Mouse (Mus musculus): ENCODE data around the gene Gm26620. TPM values are rescaled to one million over a fixed set of nuclear protein-coding genes. Genes with fewer than 3 reads are reported as not detected.

The Gm26620 gene
- polyA plus RNA-seq, 1 experiment from 2014 or later, result not detected

- Histone ChIP-seq H3K4me1 (replicated peaks; ENCODE audit: control insufficient read depth, insufficient read depth, low read length) (peaks cover 43% of the 10 kb centered on the region), H3K4me3 (ENCODE audit: low read depth, low read length) (no peak overlapping the region)
Observed at GRCm38 (mm10) chr1:170865406-170865805, 19.5 kb upstream of the Gm26620 start.

GRCm38 (mm10) chr1:170866992-170867690 is 17.7 kb upstream of the Gm26620 start:
- peaks cover 29% of the 10 kb centered on the region for H3K4me1 ChIP-seq (replicated peaks; ENCODE audit: control insufficient read depth, insufficient read depth, low read length)
- no peaks in the 10 kb centered on the region for H3K27me3 ChIP-seq (replicated peaks; ENCODE audit: control insufficient read depth, insufficient read depth, low read length)
- H3K9ac ChIP-seq (ENCODE audit: low read depth, low read length), result peak overlapping the region; percentile 90
- H3K4me2 ChIP-seq, result peak overlapping the region; percentile 77
- H3K27ac ChIP-seq (ENCODE audit: low read depth, low read length), result peak overlapping the region; percentile 82
- ATAC-seq (replicated peaks; ENCODE audit: low FRiP score) (peak; percentile 40; the same call in 1 of the 2 replicates), DNase-seq (ENCODE audit: low spot score) (peak; percentile 38)
- WGBS, result 2% methylated on average over 30 of the region's 30 CpGs
- peak overlapping the region; percentile 92 for H3K4me3 ChIP-seq (ENCODE audit: low read depth, low read length)
- no peaks in the 10 kb centered on the region for H3K9me3 ChIP-seq (ENCODE audit: control insufficient read depth, low read length)
- 0 out of 2 replicates have a peak, but pooled peaks cover 2% of the 10 kb centered on the region for H3K36me3 ChIP-seq (ENCODE audit: control insufficient read depth, insufficient read depth, low read length)

More at GRCm38 (mm10) chr1:170865406-170865805, 19.5 kb upstream of the Gm26620 start:
- DNase-seq (ENCODE audit: low spot score), result no peak
- H3K27me3 ChIP-seq (replicated peaks; ENCODE audit: control insufficient read depth, insufficient read depth, low read length), result no peaks in the 10 kb centered on the region
- peak overlapping the region; percentile 4; the same call in 1 of the 2 replicates for H3K4me2 ChIP-seq
- H3K9me3 ChIP-seq (ENCODE audit: control insufficient read depth, low read length), result no peaks in the 10 kb centered on the region
- ATAC-seq (replicated peaks; ENCODE audit: low FRiP score), result no peak
- no peak overlapping the region for H3K27ac ChIP-seq (ENCODE audit: low read depth, low read length)
- 53% methylated on average over 5 of the region's 5 CpGs for WGBS
- H3K9ac ChIP-seq (ENCODE audit: low read depth, low read length), result no peak overlapping the region
- 0 out of 2 replicates have a peak, but pooled peaks cover 2% of the 10 kb centered on the region for H3K36me3 ChIP-seq (ENCODE audit: control insufficient read depth, insufficient read depth, low read length)

GRCm38 (mm10) chr1:170867691-170868105 is 17.2 kb upstream of the Gm26620 start, which contains the start of gene Atf6:
Gene Atf6, minus strand, starts transcription at chr1:170867771.
- under 1% methylated on average over 25 of the region's 25 CpGs for WGBS
- Histone ChIP-seq H3K4me3 (ENCODE audit: low read depth, low read length) (peak within 1 kb of the TSS; percentile 92), H3K4me1 (replicated peaks; ENCODE audit: control insufficient read depth, insufficient read depth, low read length) (peaks cover 23% of the 10 kb centered on the region), H3K4me2 (peak within 1 kb of the TSS; percentile 77), H3K27me3 (replicated peaks; ENCODE audit: control insufficient read depth, insufficient read depth, low read length) (no peaks in the 10 kb centered on the region), H3K36me3 (ENCODE audit: control insufficient read depth, insufficient read depth, low read length) (0 out of 2 replicates have a peak, but pooled peaks cover 2% of the 10 kb centered on the region), H3K27ac (ENCODE audit: low read depth, low read length) (peak within 1 kb of the TSS; percentile 82), H3K9ac (ENCODE audit: low read depth, low read length) (peak within 1 kb of the TSS; percentile 90), H3K9me3 (ENCODE audit: control insufficient read depth, low read length) (no peaks in the 10 kb centered on the region)
- ATAC-seq (replicated peaks; ENCODE audit: low FRiP score) (peak; percentile 75), DNase-seq (ENCODE audit: low spot score) (peak; percentile 97)

GRCm38 (mm10) chr1:170868107-170868904 is 16.6 kb upstream of the Gm26620 start:
- H3K36me3 ChIP-seq (ENCODE audit: control insufficient read depth, insufficient read depth, low read length), result 0 out of 2 replicates have a peak, but pooled peaks cover 4% of the 10 kb centered on the region
- DNase-seq (ENCODE audit: low spot score), result peak; percentile 73
- no peaks in the 10 kb centered on the region for H3K27me3 ChIP-seq (replicated peaks; ENCODE audit: control insufficient read depth, insufficient read depth, low read length)
- peak overlapping the region; percentile 77 for H3K4me2 ChIP-seq
- H3K4me3 ChIP-seq (ENCODE audit: low read depth, low read length), result peak overlapping the region; percentile 92
- no peaks in the 10 kb centered on the region for H3K9me3 ChIP-seq (ENCODE audit: control insufficient read depth, low read length)
- H3K4me1 ChIP-seq (replicated peaks; ENCODE audit: control insufficient read depth, insufficient read depth, low read length), result peaks cover 17% of the 10 kb centered on the region
- H3K9ac ChIP-seq (ENCODE audit: low read depth, low read length), result peak overlapping the region; percentile 90
- peak overlapping the region; percentile 82 for H3K27ac ChIP-seq (ENCODE audit: low read depth, low read length)
- peak; percentile 72 for ATAC-seq (replicated peaks; ENCODE audit: low FRiP score)
- WGBS, result under 1% methylated on average over 33 of the region's 33 CpGs

GRCm38 (mm10) chr1:170868905-170869283 is 16.0 kb upstream of the Gm26620 start:
- H3K27ac ChIP-seq (ENCODE audit: low read depth, low read length), result no peak overlapping the region
- DNase-seq (ENCODE audit: low spot score), result no peak
- H3K4me3 ChIP-seq (ENCODE audit: low read depth, low read length), result peak overlapping the region; percentile 92
- peaks cover 11% of the 10 kb centered on the region for H3K4me1 ChIP-seq (replicated peaks; ENCODE audit: control insufficient read depth, insufficient read depth, low read length)
- peak; percentile 7 for ATAC-seq (replicated peaks; ENCODE audit: low FRiP score)
- H3K27me3 ChIP-seq (replicated peaks; ENCODE audit: control insufficient read depth, insufficient read depth, low read length), result no peaks in the 10 kb centered on the region
- peak overlapping the region; percentile 77 for H3K4me2 ChIP-seq
- H3K9ac ChIP-seq (ENCODE audit: low read depth, low read length), result peak overlapping the region; percentile 67
- 12% methylated on average over 14 of the region's 14 CpGs for WGBS
- H3K36me3 ChIP-seq (ENCODE audit: control insufficient read depth, insufficient read depth, low read length), result peaks cover 5% of the 10 kb centered on the region
- H3K9me3 ChIP-seq (ENCODE audit: control insufficient read depth, low read length), result no peaks in the 10 kb centered on the region

GRCm38 (mm10) chr1:170871402-170871801 is 13.5 kb upstream of the Gm26620 start:
- ATAC-seq (replicated peaks; ENCODE audit: low FRiP score) (no peak), DNase-seq (ENCODE audit: low spot score) (no peak)
- H3K4me1 ChIP-seq (replicated peaks; ENCODE audit: control insufficient read depth, insufficient read depth, low read length), result peaks cover 3% of the 10 kb centered on the region
- 88% methylated on average over 6 of the region's 6 CpGs for WGBS
- H3K27me3 ChIP-seq (replicated peaks; ENCODE audit: control insufficient read depth, insufficient read depth, low read length), result no peaks in the 10 kb centered on the region
- H3K36me3 ChIP-seq (ENCODE audit: control insufficient read depth, insufficient read depth, low read length), result peaks cover 7% of the 10 kb centered on the region
- no peaks in the 10 kb centered on the region for H3K9me3 ChIP-seq (ENCODE audit: control insufficient read depth, low read length)
- no peak overlapping the region for H3K4me2 ChIP-seq
- H3K9ac ChIP-seq (ENCODE audit: low read depth, low read length), result no peak overlapping the region
- H3K27ac ChIP-seq (ENCODE audit: low read depth, low read length), result no peak overlapping the region
- H3K4me3 ChIP-seq (ENCODE audit: low read depth, low read length), result no peak overlapping the region

GRCm38 (mm10) chr1:170871961-170872360 is 12.9 kb upstream of the Gm26620 start:
- Histone ChIP-seq H3K27me3 (replicated peaks; ENCODE audit: control insufficient read depth, insufficient read depth, low read length) (no peaks in the 10 kb centered on the region), H3K36me3 (ENCODE audit: control insufficient read depth, insufficient read depth, low read length) (peaks cover 7% of the 10 kb centered on the region), H3K9ac (ENCODE audit: low read depth, low read length) (no peak overlapping the region), H3K4me1 (replicated peaks; ENCODE audit: control insufficient read depth, insufficient read depth, low read length) (peaks cover 3% of the 10 kb centered on the region), H3K4me3 (ENCODE audit: low read depth, low read length) (no peak overlapping the region), H3K9me3 (ENCODE audit: control insufficient read depth, low read length) (no peaks in the 10 kb centered on the region), H3K27ac (ENCODE audit: low read depth, low read length) (no peak overlapping the region), H3K4me2 (no peak overlapping the region)
- WGBS, result 91% methylated on average over 2 of the region's 2 CpGs
- ATAC-seq (replicated peaks; ENCODE audit: low FRiP score) (no peak), DNase-seq (ENCODE audit: low spot score) (no peak)

- no peak overlapping the region for H3K4me3 ChIP-seq (ENCODE audit: low read depth, low read length)
- no peak overlapping the region for H3K4me2 ChIP-seq
- DNase-seq (ENCODE audit: low spot score) (no peak), ATAC-seq (replicated peaks; ENCODE audit: low FRiP score) (no peak)
- no peaks in the 10 kb centered on the region for H3K9me3 ChIP-seq (ENCODE audit: control insufficient read depth, low read length)
- H3K9ac ChIP-seq (ENCODE audit: low read depth, low read length), result no peak overlapping the region
- H3K36me3 ChIP-seq (ENCODE audit: control insufficient read depth, insufficient read depth, low read length), result peaks cover 15% of the 10 kb centered on the region
- 71% methylated on average over 3 of the region's 3 CpGs for WGBS
- H3K27me3 ChIP-seq (replicated peaks; ENCODE audit: control insufficient read depth, insufficient read depth, low read length), result no peaks in the 10 kb centered on the region
- H3K4me1 ChIP-seq (replicated peaks; ENCODE audit: control insufficient read depth, insufficient read depth, low read length), result peaks cover 3% of the 10 kb centered on the region
- H3K27ac ChIP-seq (ENCODE audit: low read depth, low read length), result no peak overlapping the region
Observed at GRCm38 (mm10) chr1:170875676-170876075, 9.2 kb upstream of the Gm26620 start.
